Mouse (Mus musculus): ENCODE results near the gene Ugt1a6a.

GRCm38 (mm10) chr1:88136646-88137045, 2.0 kb downstream of the Ugt1a6a start:
- TF ChIP-seq CTCF (conservative IDR thresholded peaks at IDR 0.05; ENCODE audit: insufficient read depth, insufficient read length, low read depth, low read length) (no peak), POLR2A (IDR thresholded peaks at IDR 0.05; ENCODE audit: low read depth, low read length) (no peak)

Data from kidney, adult 2 months (tissue).